Mouse (Mus musculus) activated CD4-positive, CD25-positive, alpha-beta regulatory T cell (primary cell): Measurements from ENCODE around the gene Mgarp. TPM values are rescaled to one million over a fixed set of nuclear protein-coding genes. Genes with fewer than 3 reads are reported as not detected.

Experiments
- polyA plus RNA-seq, 2 experiments: library from polyadenylated mRNA; unstranded; fragments of 100-300 nt; shearing (Covaris generic); gene quantifications; one replicate each; pipeline ENCODE4 v1.2.1; 2017

The Mgarp gene
- polyA plus RNA-seq, result 1 to 10 TPM; 5.4 to 7.7 TPM

DNA sequence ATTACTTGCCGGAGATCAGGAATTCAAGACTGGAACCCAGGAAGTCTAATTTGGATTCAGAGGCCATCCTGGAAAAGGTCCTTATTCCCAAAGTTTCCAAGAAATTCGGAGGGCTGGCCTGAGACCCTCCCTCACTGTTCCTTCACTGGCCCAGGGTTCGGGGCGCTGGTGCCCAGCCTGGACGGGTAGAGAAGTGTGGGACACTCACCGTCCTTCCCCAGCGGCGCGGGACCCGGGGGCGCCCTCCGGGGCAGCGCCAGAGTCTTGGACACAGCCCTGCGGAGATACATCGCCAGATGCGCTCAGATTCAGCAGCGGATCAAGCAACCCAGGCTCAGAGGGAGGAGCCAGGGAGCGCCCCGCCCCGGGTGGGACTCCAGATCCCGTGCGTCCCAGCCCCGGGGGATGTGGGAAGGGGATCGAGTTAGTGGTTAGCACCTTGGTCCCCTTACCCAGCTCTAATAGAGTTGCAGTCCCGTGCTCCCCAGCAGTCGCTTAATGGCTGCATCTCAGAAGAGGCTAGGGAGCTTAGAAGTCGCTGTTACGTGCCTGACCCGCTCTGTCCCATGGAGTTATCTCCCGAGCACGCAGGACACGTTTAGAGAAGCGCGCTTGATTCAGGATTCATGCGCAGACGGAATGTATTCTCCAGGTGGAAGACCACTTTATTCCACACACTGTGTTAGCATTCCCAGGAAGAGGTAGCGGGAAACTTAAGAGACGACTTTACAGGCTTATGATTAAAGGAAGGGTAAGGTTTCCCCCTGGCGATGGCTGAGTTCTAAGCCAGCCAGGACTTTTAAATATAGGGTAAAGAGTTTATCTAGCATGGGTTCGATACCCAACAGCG lies at the start of gene Mgarp:
Gene Mgarp (minus strand): TSS at position 520 of the 850 bp plus-strand sequence.

DNA sequence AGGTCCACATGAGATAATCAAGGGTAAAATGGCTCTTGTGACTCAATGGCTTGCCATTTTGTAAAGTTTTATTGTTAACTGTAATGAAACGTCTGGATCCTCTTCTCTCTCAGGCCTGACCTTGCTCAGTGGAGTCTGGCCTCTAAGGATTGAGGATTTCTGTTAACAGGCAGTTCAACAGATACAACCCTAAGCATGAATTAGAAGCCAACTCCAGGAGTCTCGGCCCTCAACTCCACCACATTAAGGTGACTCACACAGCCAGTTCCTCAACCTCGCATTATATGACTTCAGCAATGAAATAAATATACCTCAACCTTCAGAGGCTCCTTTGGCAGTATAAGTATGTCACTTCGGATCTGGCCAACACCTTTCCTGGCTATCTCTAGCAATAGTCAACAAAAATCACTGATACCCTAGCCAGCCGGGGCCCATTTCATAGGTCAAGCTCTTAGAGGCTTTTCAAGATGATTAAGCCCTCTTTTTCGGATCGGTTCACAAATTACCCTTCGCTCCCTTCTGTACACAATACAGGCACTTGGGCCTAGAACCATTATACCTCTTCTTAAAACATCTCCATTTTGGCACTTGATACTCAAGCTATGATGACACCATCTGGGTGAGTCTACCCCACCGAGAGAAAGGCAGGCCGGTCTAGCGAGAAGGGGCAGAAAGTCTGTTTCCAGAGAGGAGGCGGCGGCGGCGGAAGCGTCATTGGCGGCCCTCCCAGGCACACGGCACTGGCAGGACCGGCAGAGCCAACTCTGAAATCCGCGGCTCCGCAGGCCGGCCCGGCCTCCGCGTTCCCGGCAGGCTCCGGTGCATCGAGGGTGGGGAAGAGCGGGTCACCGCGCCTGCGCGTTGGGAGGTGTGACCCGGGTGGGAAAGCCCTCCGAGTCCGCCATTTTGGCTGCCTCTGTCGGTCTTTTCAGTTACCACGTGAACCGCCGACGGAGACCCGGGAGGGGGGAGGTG lies 18.8 kb upstream of the Mgarp start, which contains the start of gene Naa15:
Gene Naa15 (plus strand): TSS at position 51 of the 975 bp plus-strand sequence.

DNA sequence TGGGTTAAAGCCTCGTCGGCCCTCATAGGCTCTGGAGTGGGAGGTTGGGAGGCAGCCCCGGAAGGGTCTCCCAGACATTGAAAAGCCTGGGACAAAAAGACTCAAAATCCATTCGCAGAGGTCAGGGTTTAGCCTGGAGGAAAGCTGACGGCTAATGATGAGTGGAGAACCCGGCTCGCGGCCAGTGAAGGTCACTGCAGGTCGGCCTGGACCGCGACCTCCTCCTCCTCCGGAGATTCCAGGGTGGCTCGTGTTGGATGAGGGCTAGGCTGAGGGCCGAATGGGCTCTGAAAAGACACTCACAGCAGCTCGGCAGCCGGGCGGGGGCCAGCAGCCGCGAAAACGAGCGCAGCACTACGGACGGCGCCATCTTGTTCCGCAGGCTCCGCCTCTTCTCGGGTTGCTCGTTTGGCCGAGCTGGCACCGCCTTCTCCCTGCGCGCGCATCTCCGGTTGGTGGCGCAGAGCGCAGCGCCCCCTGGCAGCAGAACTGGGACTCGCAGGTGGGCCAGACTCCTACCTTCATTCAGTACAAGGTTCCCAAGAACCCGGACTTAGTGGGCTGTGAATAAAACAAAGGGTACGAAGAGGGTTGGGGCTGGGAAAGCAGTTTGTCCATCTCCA lies 12.1 kb upstream of the Mgarp start, which contains the start of gene Ndufc1:
Gene Ndufc1 (minus strand): TSS at position 428 of the 623 bp plus-strand sequence.

DNA sequence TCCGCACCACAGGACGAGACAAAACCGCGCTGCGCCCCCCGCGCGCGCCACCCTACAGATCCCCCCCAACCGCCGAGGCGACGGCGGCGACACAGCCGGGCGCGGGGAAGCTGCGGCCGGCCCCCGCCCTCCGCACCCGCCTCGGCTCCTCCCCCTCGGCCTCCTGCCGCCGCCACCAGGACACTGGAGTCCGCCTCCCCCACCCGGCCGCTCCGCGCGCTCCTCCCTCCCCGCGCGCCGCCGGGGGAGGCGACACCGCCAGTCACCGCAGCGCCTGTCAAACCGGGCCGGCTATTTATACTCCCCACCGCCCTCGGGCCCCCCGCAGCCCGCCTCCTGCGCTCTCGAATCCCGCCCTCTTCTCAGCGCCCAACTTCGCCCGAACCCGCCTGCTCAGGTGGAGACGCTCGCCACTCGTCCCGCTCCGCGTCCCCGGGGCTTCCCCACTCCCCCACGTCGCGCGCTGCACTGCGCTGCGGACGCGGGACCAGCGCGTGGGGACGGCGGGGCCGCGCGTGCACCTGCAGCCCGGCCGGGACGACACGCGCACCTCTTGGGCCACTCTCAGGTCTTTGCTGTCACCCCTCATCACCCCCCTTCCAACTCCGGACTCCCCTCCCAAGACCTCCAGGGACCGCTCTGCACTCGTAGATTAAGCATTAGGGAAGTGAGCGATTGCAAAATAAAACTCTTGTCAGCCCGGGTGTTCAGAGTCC lies 55.8 kb downstream of the Mgarp start, which contains the start of gene Elf2:
Gene Elf2 (minus strand): TSS at position 112 of the 716 bp plus-strand sequence.

Other genes starting within 250 kb of the Mgarp start
- gene Noct, start 172.3 kb downstream of the Mgarp start, polyA plus RNA-seq, result 10 to 100 TPM in 1 of 2 experiments, 1 to 10 TPM in 1; 9.9 to 13.1 TPM
- 10 to 100 TPM; 83.7 to 87.5 TPM for gene Elf2, start 56.1 kb downstream of the Mgarp start, polyA plus RNA-seq
- 100 to 1,000 TPM; 210 to 213 TPM for gene Ndufc1, start 12.2 kb upstream of the Mgarp start, polyA plus RNA-seq
- 10 to 100 TPM; 77.6 to 84.3 TPM for gene Naa15, start 18.4 kb upstream of the Mgarp start, polyA plus RNA-seq
- 10 to 100 TPM; 24.7 to 29.8 TPM for gene Rab33b, start 87.2 kb upstream of the Mgarp start, polyA plus RNA-seq
- gene Setd7, start 164.1 kb upstream of the Mgarp start, polyA plus RNA-seq, result 1 to 10 TPM; 7.2 to 7.8 TPM